Mouse (Mus musculus) brain, adult 2 months (tissue): Measurements from ENCODE around the gene Ifi27l2b.

Experiments
- DNase-seq: peaks from one replicate; pipeline ENCODE4 v3.0.0; 2011; ENCODE audit warnings: low read depth, low spot score

Ifi27l2b gene

GRCm38 (mm10) chr12:103437601-103438000 is 19.4 kb downstream of the Ifi27l2b start:
- DNase-seq = no peak

- no peak for DNase-seq
Observed at GRCm38 (mm10) chr12:103434861-103435260, 22.2 kb downstream of the Ifi27l2b start.

- DNase-seq = peak; percentile 90
Observed at GRCm38 (mm10) chr12:103433986-103434731, 22.9 kb downstream of the Ifi27l2b start, which contains the start of gene Ifi27. Gene Ifi27 (plus strand): TSS chr12:103434211.

DNA sequence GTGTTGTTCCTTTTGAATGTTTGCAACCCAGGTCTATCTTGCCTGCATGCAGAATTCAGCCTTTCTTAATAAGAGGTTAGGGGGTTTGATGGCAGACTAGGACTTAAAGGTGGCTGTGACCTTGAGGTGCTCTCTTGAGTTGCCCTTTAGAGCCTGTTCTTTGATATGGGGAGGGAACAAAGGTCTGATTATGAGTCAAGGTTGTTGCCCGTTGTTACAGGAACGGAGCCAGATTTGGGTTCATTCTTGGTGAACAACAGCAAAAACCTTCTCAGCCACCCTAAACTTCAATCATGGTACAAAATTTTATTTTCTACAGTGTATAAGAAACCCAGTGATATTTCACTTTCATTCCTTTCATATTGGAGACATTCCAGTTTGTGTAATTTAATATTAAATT is 23.6 kb downstream of the Ifi27l2b start:
- no peak for DNase-seq

DNA sequence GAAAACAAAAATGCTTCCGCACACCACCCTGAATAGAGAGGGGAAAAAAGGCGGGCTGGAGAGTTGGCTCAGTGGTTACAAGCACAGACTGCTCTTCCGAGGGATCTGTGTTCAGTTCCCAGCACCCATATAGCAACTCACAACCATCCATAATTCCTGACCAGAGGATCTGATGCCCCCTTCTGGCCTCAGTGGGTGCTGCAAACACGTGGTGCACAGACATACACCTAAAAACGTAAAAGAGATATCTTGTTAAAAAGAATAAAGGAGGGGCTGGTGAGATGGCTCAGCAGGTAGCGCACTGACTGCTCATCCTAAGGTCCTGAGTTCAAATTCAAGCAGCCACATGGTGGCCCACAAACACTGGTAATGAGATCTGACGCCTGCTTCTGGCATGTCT is 30.3 kb downstream of the Ifi27l2b start:
- no peak for DNase-seq

DNA sequence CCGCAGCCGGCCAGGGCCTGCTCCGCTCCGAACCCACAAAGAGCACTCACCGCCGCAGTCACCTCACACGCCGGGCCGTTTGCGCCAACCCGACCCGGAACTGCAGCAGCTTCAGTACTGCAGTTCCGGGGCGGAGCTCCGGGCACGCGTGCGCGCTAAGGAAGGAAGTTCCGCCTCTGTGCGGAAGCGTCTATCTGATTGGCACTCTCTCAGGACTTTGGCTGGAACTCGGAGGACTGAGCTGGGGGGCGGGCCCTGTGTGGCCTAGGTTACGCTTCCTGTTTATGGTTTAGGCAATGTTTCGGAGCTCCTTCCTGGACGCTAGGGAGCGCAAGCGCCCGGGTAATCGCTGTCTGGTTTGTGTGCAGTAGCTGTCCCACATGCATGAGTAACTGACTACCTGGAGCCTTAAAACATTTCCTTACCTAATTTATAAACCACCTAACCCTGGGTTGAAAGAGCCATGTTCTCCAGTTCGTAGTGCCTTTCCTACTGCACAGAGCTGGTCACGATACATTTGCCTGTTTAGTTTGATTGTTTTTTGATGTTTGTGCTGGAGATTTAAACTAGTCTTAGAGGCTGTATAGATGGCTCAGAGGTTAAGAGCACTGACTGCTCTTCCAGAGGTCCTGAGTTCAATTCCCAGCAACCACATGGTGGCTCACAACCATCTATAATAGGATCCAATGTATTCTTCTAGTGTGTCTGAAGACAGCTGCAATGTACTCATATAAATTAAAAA is 31.1 kb downstream of the Ifi27l2b start, which contains the start of gene Ddx24:
Gene Ddx24 (minus strand): TSS at position 102 of the 742 bp plus-strand sequence.
- DNase-seq = peak; percentile 100

- peak; percentile 37 for DNase-seq
Observed at GRCm38 (mm10) chr12:103425016-103425728, 31.9 kb downstream of the Ifi27l2b start.

GRCm38 (mm10) chr12:103408144-103408543 is 48.9 kb downstream of the Ifi27l2b start:
- DNase-seq = peak; percentile 88

GRCm38 (mm10) chr12:103407720-103408119 is 49.3 kb downstream of the Ifi27l2b start, which contains the start of gene 9330161L09Rik:
Gene 9330161L09Rik (minus strand): TSS chr12:103407820.
- no peak for DNase-seq

DNA sequence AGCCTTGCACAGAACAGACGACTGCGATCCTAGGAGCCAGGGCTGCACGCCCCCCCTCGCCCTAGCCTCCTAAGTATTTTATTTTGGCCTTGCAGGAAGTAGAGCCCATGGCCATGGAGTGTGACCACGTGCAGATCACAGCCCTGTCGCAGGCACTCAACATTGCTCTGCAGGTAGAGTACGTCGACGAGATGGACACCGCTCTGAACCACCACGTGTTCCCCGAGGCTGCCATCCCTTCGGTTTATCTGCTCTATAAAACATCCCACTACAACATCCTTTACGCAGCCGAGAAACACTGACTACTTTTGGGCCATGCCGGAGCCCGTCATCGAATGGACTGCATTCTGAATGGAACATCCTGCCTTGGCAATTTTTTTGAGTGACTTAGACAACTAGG is 52.9 kb downstream of the Ifi27l2b start:
- no peak for DNase-seq
